In genomic region chr3:89314791-89315190, GRCm38 (mm10) we compare ENCODE assay signal across 9 mouse cellular contexts. TPM values are rescaled to one million over a fixed set of nuclear protein-coding genes. Genes with fewer than 3 reads are reported as not detected.
A peak's percentile ranks its signal among the peaks of the same experiment; 100 is the strongest.
DNase-seq lines count a peak whose midpoint lies in the region; ATAC-seq and TF ChIP-seq lines count a peak whose summit lies in the region.
"Had no signal": no experiment of that assay in that cellular context is flagged by ENCODE, and none has a peak within 500 bp of the region (broad histone marks: within the 10 kb centered on the region; RNA-seq: fewer than 3 reads in every experiment).

No protein-coding gene starts in this region.

- TF ChIP-seq EP300 in lung, postnatal 0 days (IDR thresholded peaks at IDR 0.05), result no peak

- H3K36me3 ChIP-seq in forebrain, embryonic 15.5 days, result 0 out of 2 replicates have a peak, but pooled peaks cover 4% of the 10 kb centered on the region
- no peaks in the 10 kb centered on the region for H3K36me3 ChIP-seq in lung, postnatal 0 days (ENCODE audit: insufficient read depth, low read length)

- ATAC-seq in forebrain, embryonic 15.5 days (replicated peaks), result no peak
- peak; percentile 70 for ATAC-seq in lung, postnatal 0 days

- no peaks in the 10 kb centered on the region for H3K9me3 ChIP-seq in forebrain, embryonic 15.5 days
- no peaks in the 10 kb centered on the region for H3K9me3 ChIP-seq in lung, postnatal 0 days (ENCODE audit: low read length)

- 0 out of 2 replicates have a peak overlapping the region, but pooled peaks have one; percentile 46 for H3K4me2 ChIP-seq in forebrain, embryonic 15.5 days (replicated peaks)
- H3K4me2 ChIP-seq in lung, postnatal 0 days (replicated peaks; ENCODE audit: low read depth, low read length), result peak overlapping the region; percentile 61

- peak; percentile 95 for DNase-seq in heart, adult 11 months
- no peak for DNase-seq in heart, postnatal 36 days
- peak; percentile 22 for DNase-seq in 416B (ENCODE audit: low read depth)
- peak; percentile 74 for DNase-seq in lung, postnatal 0 days (ENCODE audit: low spot score)
- no peak for DNase-seq in thymus, postnatal 4 days
- no peak for DNase-seq in thymus, adult 18-20 months
- no peak for DNase-seq in cerebellum, adult 2 months

- H3K27me3 ChIP-seq in forebrain, embryonic 15.5 days, result peaks cover 24% of the 10 kb centered on the region
- peaks cover 21% of the 10 kb centered on the region for H3K27me3 ChIP-seq in lung, postnatal 0 days (replicated peaks; ENCODE audit: insufficient read depth, low read length)
- H3K27me3 ChIP-seq in cerebellum, adult 2 months (ENCODE audit: control insufficient read depth, insufficient read depth, low read length), result no peaks in the 10 kb centered on the region; the same call in 1 of the 2 replicates

- 29% methylated on average over 2 of the region's 2 CpGs for WGBS in forebrain, embryonic 15.5 days
- WGBS in lung, postnatal 0 days, result 28% methylated on average over 2 of the region's 2 CpGs
- 28% methylated on average over 2 of the region's 2 CpGs for WGBS in cerebellum, adult 2 months

- TF ChIP-seq POLR2A in cerebellum, adult 2 months (IDR thresholded peaks at IDR 0.05; ENCODE audit: borderline replicate concordance, insufficient read depth, low read length), result no peak

- peaks cover 45% of the 10 kb centered on the region for H3K4me1 ChIP-seq in forebrain, embryonic 15.5 days
- peaks cover 21% of the 10 kb centered on the region for H3K4me1 ChIP-seq in lung, postnatal 0 days (ENCODE audit: insufficient read depth, low read depth, low read length)
- peaks cover 5% of the 10 kb centered on the region; the same call in 1 of the 2 replicates for H3K4me1 ChIP-seq in cerebellum, adult 2 months (ENCODE audit: control insufficient read depth, insufficient read depth, low read length)

- peak overlapping the region; percentile 17; the same call in 1 of the 2 replicates for H3K9ac ChIP-seq in forebrain, embryonic 15.5 days (replicated peaks)
- H3K9ac ChIP-seq in lung, postnatal 0 days (replicated peaks; ENCODE audit: low read depth), result no peak overlapping the region

- H3K4me3 ChIP-seq in forebrain, embryonic 15.5 days, result no peak overlapping the region
- H3K4me3 ChIP-seq in lung, postnatal 0 days (ENCODE audit: low read depth, low read length), result peak overlapping the region; percentile 26; the same call in 1 of the 2 replicates
- no peak overlapping the region for H3K4me3 ChIP-seq in cerebellum, adult 2 months (replicated peaks; ENCODE audit: insufficient read depth, low read depth, low read length)

- no peak for TF ChIP-seq CTCF in lung, postnatal 0 days (IDR thresholded peaks at IDR 0.05)
- TF ChIP-seq CTCF in cerebellum, adult 2 months (IDR thresholded peaks at IDR 0.05; ENCODE audit: borderline replicate concordance, insufficient read depth, low read depth, low read length), result no peak

- no peak overlapping the region for H3K27ac ChIP-seq in forebrain, embryonic 15.5 days (replicated peaks)
- H3K27ac ChIP-seq in lung, postnatal 0 days (ENCODE audit: low read length), result peak overlapping the region; percentile 89
- no peak overlapping the region for H3K27ac ChIP-seq in cerebellum, adult 2 months (ENCODE audit: insufficient read depth, low read length)

- intact Hi-C loops in heart, postnatal 36 days (cut with DNase I), result no loop called here

RNA-seq across cellular contexts. Expression of gene Efna3, which starts 8.0 kb away (rescaled TPM):
- total RNA-seq in heart, postnatal 36 days (2021), result not detected
- 41.0 and 42.5 TPM in 2 replicates for polyA plus RNA-seq in forebrain, embryonic 15.5 days (2015; fragmentation: Nextera tagmentation; extraction: Ambion mirVana)
- 4.4 and 6.7 TPM in 2 replicates for polyA plus RNA-seq in lung, postnatal 0 days (2015; fragmentation: Nextera tagmentation; extraction: Ambion mirVana)
- 31.9 and 37.0 TPM in 2 replicates for polyA plus RNA-seq in cerebellum, adult 2 months (2012; rRNA removed)
- polyA plus RNA-seq: spleen, adult 2 months had no signal

RNA-seq across cellular contexts. Expression of gene Efna4, which starts 23.0 kb away (rescaled TPM):
- under 1 TPM; 0.19 to 0.22 TPM for total RNA-seq in heart, postnatal 36 days (2021)
- polyA plus RNA-seq in forebrain, embryonic 15.5 days (2015; fragmentation: Nextera tagmentation; extraction: Ambion mirVana), result 14.4 and 15.7 TPM in 2 replicates
- polyA plus RNA-seq in lung, postnatal 0 days (2015; fragmentation: Nextera tagmentation; extraction: Ambion mirVana), result 9.7 and 10.3 TPM in 2 replicates
- polyA plus RNA-seq in cerebellum, adult 2 months (2012; rRNA removed), result 0.36 and 0.64 TPM in 2 replicates

RNA-seq across cellular contexts. Expression of gene Efna1, which starts 33.8 kb away (rescaled TPM):
- 10 to 100 TPM; 28.3 to 42.6 TPM for total RNA-seq in heart, postnatal 36 days (2021)
- 9.2 and 9.9 TPM in 2 replicates for polyA plus RNA-seq in forebrain, embryonic 15.5 days (2015; fragmentation: Nextera tagmentation; extraction: Ambion mirVana)
- 174 and 188 TPM in 2 replicates for polyA plus RNA-seq in lung, postnatal 0 days (2015; fragmentation: Nextera tagmentation; extraction: Ambion mirVana)
- 14.2 and 14.7 TPM in 2 replicates for polyA plus RNA-seq in cerebellum, adult 2 months (2012; rRNA removed)

RNA-seq across cellular contexts. Expression of gene Adam15, which starts 35.0 kb away (rescaled TPM):
- 10 to 100 TPM; 56.5 to 62.6 TPM for total RNA-seq in heart, postnatal 36 days (2021)
- polyA plus RNA-seq in forebrain, embryonic 15.5 days (2015; fragmentation: Nextera tagmentation; extraction: Ambion mirVana), result 32.9 and 34.0 TPM in 2 replicates
- 133 and 177 TPM in 2 replicates for polyA plus RNA-seq in lung, postnatal 0 days (2015; fragmentation: Nextera tagmentation; extraction: Ambion mirVana)
- polyA plus RNA-seq in cerebellum, adult 2 months (2012; rRNA removed), result 142 and 147 TPM in 2 replicates

RNA-seq across cellular contexts. Expression of gene Slc50a1, which starts 44.4 kb away (rescaled TPM):
- total RNA-seq in heart, postnatal 36 days (2021), result 10 to 100 TPM; 20.5 to 23.0 TPM
- 35.4 and 40.6 TPM in 2 replicates for polyA plus RNA-seq in forebrain, embryonic 15.5 days (2015; fragmentation: Nextera tagmentation; extraction: Ambion mirVana)
- 95.7 and 96.4 TPM in 2 replicates for polyA plus RNA-seq in lung, postnatal 0 days (2015; fragmentation: Nextera tagmentation; extraction: Ambion mirVana)
- polyA plus RNA-seq in cerebellum, adult 2 months (2012; rRNA removed), result 122 and 127 TPM in 2 replicates

Comparison
In these comparisons a context has a peak if more than half of its experiments do, and no peak if none do; other contexts are left out.
1. DNase-seq: peak in heart, adult 11 months (single experiment), 416B (single experiment) and lung, postnatal 0 days (single experiment); none in heart, postnatal 36 days (0 of 2), thymus, postnatal 4 days (single experiment), thymus, adult 18-20 months (0 of 2) and cerebellum, adult 2 months (0 of 2).
2. RNA of gene Efna1, which starts 33.8 kb away (polyA plus RNA-seq): 174 to 188 TPM in lung, postnatal 0 days; 14.2 to 14.7 TPM in cerebellum, adult 2 months and 9.2 to 9.9 TPM in forebrain, embryonic 15.5 days; every median in the first group is over 10 times any median in the second.